Mouse (Mus musculus): ENCODE measurements around the gene Plac1. TPM values are rescaled to one million over a fixed set of nuclear protein-coding genes. Genes with fewer than 3 reads are reported as not detected.

Plac1 gene
- polyA plus RNA-seq, 1 experiment from 2014 or later: 0.26 TPM

- H3K4me3 ChIP-seq (ENCODE audit: low read depth, low read length): no peak overlapping the region
- H3K9ac ChIP-seq (replicated peaks): no peak overlapping the region
- no peak overlapping the region for H3K27ac ChIP-seq (ENCODE audit: low read depth)
- DNase-seq (no peak), ATAC-seq (no peak)
- TF ChIP-seq CTCF (IDR thresholded peaks at IDR 0.05; ENCODE audit: low read depth): no peak
- no peak for TF ChIP-seq EP300 (IDR thresholded peaks at IDR 0.05; ENCODE audit: low read depth)
- 66% methylated on average over 6 of the region's 6 CpGs for WGBS (ENCODE audit: insufficient replicate concordance)
- H3K4me2 ChIP-seq (ENCODE audit: low read depth, low read length): no peak overlapping the region
- no peaks in the 10 kb centered on the region for H3K36me3 ChIP-seq (replicated peaks; ENCODE audit: insufficient read depth, low read length)
- no peaks in the 10 kb centered on the region for H3K9me3 ChIP-seq (ENCODE audit: low read length)
- no peaks in the 10 kb centered on the region for H3K27me3 ChIP-seq (ENCODE audit: insufficient read depth, low read length)
- no peaks in the 10 kb centered on the region for H3K4me1 ChIP-seq (ENCODE audit: insufficient read depth)
Measured at GRCm38 (mm10) chrX:53224353-53224944, 15.5 kb downstream of the Plac1 start.

- TF ChIP-seq EP300 (IDR thresholded peaks at IDR 0.05; ENCODE audit: low read depth) (no peak), CTCF (IDR thresholded peaks at IDR 0.05; ENCODE audit: low read depth) (no peak)
- WGBS (ENCODE audit: insufficient replicate concordance): 76% methylated on average over 9 of the region's 9 CpGs
Measured at GRCm38 (mm10) chrX:53220855-53221254, 19.1 kb downstream of the Plac1 start.

GRCm38 (mm10) chrX:53214557-53215229 is 25.2 kb downstream of the Plac1 start:
- 64% methylated on average over 7 of the region's 7 CpGs for WGBS (ENCODE audit: insufficient replicate concordance)
- Histone ChIP-seq H3K27ac (ENCODE audit: low read depth) (no peak overlapping the region), H3K9ac (replicated peaks) (no peak overlapping the region), H3K4me3 (ENCODE audit: low read depth, low read length) (no peak overlapping the region), H3K27me3 (ENCODE audit: insufficient read depth, low read length) (no peaks in the 10 kb centered on the region), H3K4me2 (ENCODE audit: low read depth, low read length) (no peak overlapping the region), H3K36me3 (replicated peaks; ENCODE audit: insufficient read depth, low read length) (no peaks in the 10 kb centered on the region), H3K9me3 (ENCODE audit: low read length) (no peaks in the 10 kb centered on the region), H3K4me1 (ENCODE audit: insufficient read depth) (no peaks in the 10 kb centered on the region)
- DNase-seq (no peak), ATAC-seq (no peak)
- TF ChIP-seq CTCF (IDR thresholded peaks at IDR 0.05; ENCODE audit: low read depth) (no peak), EP300 (IDR thresholded peaks at IDR 0.05; ENCODE audit: low read depth) (no peak)

More at GRCm38 (mm10) chrX:53220855-53221254, 19.1 kb downstream of the Plac1 start:
- H3K4me2 ChIP-seq (ENCODE audit: low read depth, low read length): no peak overlapping the region
- H3K27me3 ChIP-seq (ENCODE audit: insufficient read depth, low read length): no peaks in the 10 kb centered on the region
- no peak overlapping the region for H3K9ac ChIP-seq (replicated peaks)
- ATAC-seq (no peak), DNase-seq (no peak)
- no peaks in the 10 kb centered on the region for H3K4me1 ChIP-seq (ENCODE audit: insufficient read depth)
- H3K36me3 ChIP-seq (replicated peaks; ENCODE audit: insufficient read depth, low read length): no peaks in the 10 kb centered on the region
- no peaks in the 10 kb centered on the region for H3K9me3 ChIP-seq (ENCODE audit: low read length)
- H3K27ac ChIP-seq (ENCODE audit: low read depth): no peak overlapping the region
- no peak overlapping the region for H3K4me3 ChIP-seq (ENCODE audit: low read depth, low read length)

GRCm38 (mm10) chrX:53213838-53214237 is 26.1 kb downstream of the Plac1 start:
- no peak for ATAC-seq
- no peak overlapping the region for H3K4me3 ChIP-seq (ENCODE audit: low read depth, low read length)
- no peak for DNase-seq
- no peaks in the 10 kb centered on the region for H3K4me1 ChIP-seq (ENCODE audit: insufficient read depth)
- no peaks in the 10 kb centered on the region for H3K36me3 ChIP-seq (replicated peaks; ENCODE audit: insufficient read depth, low read length)
- no peak overlapping the region for H3K9ac ChIP-seq (replicated peaks)
- WGBS (ENCODE audit: insufficient replicate concordance): 58% methylated on average over 2 of the region's 2 CpGs
- no peak overlapping the region for H3K4me2 ChIP-seq (ENCODE audit: low read depth, low read length)
- H3K27ac ChIP-seq (ENCODE audit: low read depth): no peak overlapping the region
- H3K27me3 ChIP-seq (ENCODE audit: insufficient read depth, low read length): no peaks in the 10 kb centered on the region
- H3K9me3 ChIP-seq (ENCODE audit: low read length): no peaks in the 10 kb centered on the region
- no peak for TF ChIP-seq CTCF (IDR thresholded peaks at IDR 0.05; ENCODE audit: low read depth)
- no peak for TF ChIP-seq EP300 (IDR thresholded peaks at IDR 0.05; ENCODE audit: low read depth)

- TF ChIP-seq EP300 (IDR thresholded peaks at IDR 0.05; ENCODE audit: low read depth) (no peak), CTCF (IDR thresholded peaks at IDR 0.05; ENCODE audit: low read depth) (no peak)
- DNase-seq (no peak), ATAC-seq (no peak)
- H3K4me1 ChIP-seq (ENCODE audit: insufficient read depth): no peaks in the 10 kb centered on the region
- H3K4me3 ChIP-seq (ENCODE audit: low read depth, low read length): no peak overlapping the region
- 58% methylated on average over 9 of the region's 9 CpGs for WGBS (ENCODE audit: insufficient replicate concordance)
- H3K36me3 ChIP-seq (replicated peaks; ENCODE audit: insufficient read depth, low read length): no peaks in the 10 kb centered on the region
- no peaks in the 10 kb centered on the region for H3K9me3 ChIP-seq (ENCODE audit: low read length)
- no peak overlapping the region for H3K9ac ChIP-seq (replicated peaks)
- H3K27ac ChIP-seq (ENCODE audit: low read depth): no peak overlapping the region
- no peaks in the 10 kb centered on the region for H3K27me3 ChIP-seq (ENCODE audit: insufficient read depth, low read length)
- H3K4me2 ChIP-seq (ENCODE audit: low read depth, low read length): no peak overlapping the region
Measured at GRCm38 (mm10) chrX:53212485-53212884, 27.4 kb downstream of the Plac1 start.

GRCm38 (mm10) chrX:53211756-53212483 is 28.0 kb downstream of the Plac1 start:
- Histone ChIP-seq H3K36me3 (replicated peaks; ENCODE audit: insufficient read depth, low read length) (no peaks in the 10 kb centered on the region), H3K27me3 (ENCODE audit: insufficient read depth, low read length) (no peaks in the 10 kb centered on the region), H3K9me3 (ENCODE audit: low read length) (no peaks in the 10 kb centered on the region), H3K9ac (replicated peaks) (no peak overlapping the region), H3K27ac (ENCODE audit: low read depth) (no peak overlapping the region), H3K4me1 (ENCODE audit: insufficient read depth) (no peaks in the 10 kb centered on the region), H3K4me3 (ENCODE audit: low read depth, low read length) (no peak overlapping the region), H3K4me2 (ENCODE audit: low read depth, low read length) (no peak overlapping the region)
- ATAC-seq: no peak
- WGBS (ENCODE audit: insufficient replicate concordance): 53% methylated on average over 7 of the region's 7 CpGs
- no peak for TF ChIP-seq CTCF (IDR thresholded peaks at IDR 0.05; ENCODE audit: low read depth)
- no peak for TF ChIP-seq EP300 (IDR thresholded peaks at IDR 0.05; ENCODE audit: low read depth)
- no peak for DNase-seq
